Mouse (Mus musculus) intestine, postnatal 0 days (tissue): Measurements from ENCODE around the gene Olfr996. TPM values are rescaled to one million over a fixed set of nuclear protein-coding genes. Genes with fewer than 3 reads are reported as not detected.

Source experiments
- ATAC-seq: fragments of 200-750 bp; cut with Nextera tagmentation; 2 replicates; pipeline ENCODE4 v1.8.0; 2017; ENCODE audit warnings: mild to moderate bottlenecking, moderate TSS enrichment, moderate library complexity
- H3K27ac ChIP-seq: fragments of 300-500 bp; sonication (generic); 2 replicates; pipeline ENCODE4 v1.5.1; 2014; ENCODE audit warnings: mild to moderate bottlenecking, low read depth, low read length, moderate library complexity
- H3K27me3 ChIP-seq: fragments of 300-500 bp; sonication (generic); replicated peaks from 2 replicates; pipeline ENCODE4 v1.6.1; 2014; ENCODE audit warnings: low read length, mixed read lengths; ENCODE audit not compliant: control insufficient read depth, insufficient read depth
- H3K36me3 ChIP-seq: fragments of 300-500 bp; sonication (generic); 2 replicates; pipeline ENCODE4 v1.6.1; 2014; ENCODE audit warnings: mild to moderate bottlenecking, moderate library complexity; ENCODE audit not compliant: control insufficient read depth, insufficient read depth
- H3K4me1 ChIP-seq: fragments of 300-500 bp; sonication (generic); replicated peaks from 2 replicates; pipeline ENCODE4 v1.6.1; 2014; ENCODE audit warnings: antibody characterized with exemption, low read length, mixed read lengths; ENCODE audit not compliant: control insufficient read depth, insufficient read depth
- H3K4me2 ChIP-seq: fragments of 300-500 bp; sonication (generic); replicated peaks from 2 replicates; pipeline ENCODE4 v1.6.1; 2014; ENCODE audit warnings: low read depth, mild to moderate bottlenecking, moderate library complexity
- H3K4me3 ChIP-seq: fragments of 300-500 bp; sonication (generic); 2 replicates; pipeline ENCODE4 v1.5.1; 2014; ENCODE audit warnings: low read depth, low read length
- H3K9ac ChIP-seq: fragments of 300-500 bp; sonication (generic); 2 replicates; pipeline ENCODE4 v1.6.1; 2014; ENCODE audit warnings: mild to moderate bottlenecking, low read depth, low read length
- H3K9me3 ChIP-seq: fragments of 300-500 bp; sonication (generic); 2 replicates; pipeline ENCODE4 v1.6.1; 2016; ENCODE audit warnings: mixed run types; ENCODE audit not compliant: control insufficient read depth
- CTCF ChIP-seq: sonication (generic); IDR thresholded peaks from 2 replicates; pipeline ENCODE4 v1.5.1; 2016; ENCODE audit warnings: low read depth, mild to moderate bottlenecking, control low read depth, antibody characterized with exemption, moderate library complexity
- WGBS: fragments of 180-500 bp; shearing (Covaris S2); extraction: QIAGEN DNeasy Blood & Tissue Kit; methylation state at CpG from one replicate; pipeline ENCODE4 v1.1.7; 2014; 5-methylcytosine and 5-hydroxymethylcytosine counted together
- polyA plus RNA-seq: library from polyadenylated mRNA; unstranded; fragments of >200 nt; fragmentation: Nextera tagmentation; extraction: Ambion mirVana; gene quantifications from 2 replicates; pipeline ENCODE4 v1.2.1, GENCODE M21; 2015

The Olfr996 gene
- polyA plus RNA-seq, 1 experiment from 2014 or later = not detected

GRCm38 (mm10) chr2:85611803-85612202 lies 32.8 kb downstream of the Olfr996 start, which contains the start of gene Olfr1000:
TSS of gene Olfr1000 (minus strand) at chr2:85611903.
- Histone ChIP-seq H3K4me2 (no peak within 1 kb of the TSS), H3K27me3 (no peaks in the 10 kb centered on the region), H3K36me3 (no peaks in the 10 kb centered on the region), H3K27ac (no peak within 1 kb of the TSS), H3K9ac (no peak within 1 kb of the TSS), H3K9me3 (no peaks in the 10 kb centered on the region), H3K4me1 (no peaks in the 10 kb centered on the region), H3K4me3 (no peak within 1 kb of the TSS)
- 59% methylated on average over 1 of the region's 1 CpGs for WGBS
- no peak for ATAC-seq
- no peak for TF ChIP-seq CTCF

Other genes starting within 250 kb of the Olfr996 start
- not detected in 2 replicates for gene Olfr987, start 239.9 kb upstream of the Olfr996 start, polyA plus RNA-seq
- not detected in 2 replicates for gene Olfr988, start 216.0 kb upstream of the Olfr996 start, polyA plus RNA-seq
- not detected in 2 replicates for gene Olfr992, start 169.7 kb upstream of the Olfr996 start, polyA plus RNA-seq
- not detected in 2 replicates for gene Olfr993, start 164.3 kb upstream of the Olfr996 start, polyA plus RNA-seq
- gene Olfr994, start 142.8 kb upstream of the Olfr996 start, polyA plus RNA-seq = not detected in 2 replicates
- not detected in 2 replicates for gene Olfr995, start 135.6 kb upstream of the Olfr996 start, polyA plus RNA-seq
- gene 4833423E24Rik, start 60.2 kb upstream of the Olfr996 start, polyA plus RNA-seq = 0.05 and 0.21 TPM in 2 replicates
- gene Olfr998, start 9.7 kb downstream of the Olfr996 start, polyA plus RNA-seq = not detected in 2 replicates
- not detected in 2 replicates for gene Olfr1000, start 32.7 kb downstream of the Olfr996 start, polyA plus RNA-seq
- gene Olfr1002, start 71.5 kb downstream of the Olfr996 start, polyA plus RNA-seq = not detected in 2 replicates
- not detected in 2 replicates for gene Olfr154, start 85.2 kb downstream of the Olfr996 start, polyA plus RNA-seq
- not detected in 2 replicates for gene Olfr1006, start 99.6 kb downstream of the Olfr996 start, polyA plus RNA-seq
- not detected in 2 replicates for gene Olfr1008, start 110.2 kb downstream of the Olfr996 start, polyA plus RNA-seq
- gene Olfr1009, start 136.2 kb downstream of the Olfr996 start, polyA plus RNA-seq = not detected in 2 replicates
- not detected in 2 replicates for gene Olfr1012, start 183.6 kb downstream of the Olfr996 start, polyA plus RNA-seq
- not detected in 2 replicates for gene Olfr1013, start 187.9 kb downstream of the Olfr996 start, polyA plus RNA-seq
- not detected in 2 replicates for gene Olfr1014, start 193.5 kb downstream of the Olfr996 start, polyA plus RNA-seq
- not detected in 2 replicates for gene Olfr1015, start 202.8 kb downstream of the Olfr996 start, polyA plus RNA-seq
- not detected in 2 replicates for gene Olfr1016, start 223.3 kb downstream of the Olfr996 start, polyA plus RNA-seq
- not detected in 2 replicates for gene Olfr1018, start 239.3 kb downstream of the Olfr996 start, polyA plus RNA-seq